ENCODE assay signal across 12 mouse cellular contexts in the genomic region with DNA sequence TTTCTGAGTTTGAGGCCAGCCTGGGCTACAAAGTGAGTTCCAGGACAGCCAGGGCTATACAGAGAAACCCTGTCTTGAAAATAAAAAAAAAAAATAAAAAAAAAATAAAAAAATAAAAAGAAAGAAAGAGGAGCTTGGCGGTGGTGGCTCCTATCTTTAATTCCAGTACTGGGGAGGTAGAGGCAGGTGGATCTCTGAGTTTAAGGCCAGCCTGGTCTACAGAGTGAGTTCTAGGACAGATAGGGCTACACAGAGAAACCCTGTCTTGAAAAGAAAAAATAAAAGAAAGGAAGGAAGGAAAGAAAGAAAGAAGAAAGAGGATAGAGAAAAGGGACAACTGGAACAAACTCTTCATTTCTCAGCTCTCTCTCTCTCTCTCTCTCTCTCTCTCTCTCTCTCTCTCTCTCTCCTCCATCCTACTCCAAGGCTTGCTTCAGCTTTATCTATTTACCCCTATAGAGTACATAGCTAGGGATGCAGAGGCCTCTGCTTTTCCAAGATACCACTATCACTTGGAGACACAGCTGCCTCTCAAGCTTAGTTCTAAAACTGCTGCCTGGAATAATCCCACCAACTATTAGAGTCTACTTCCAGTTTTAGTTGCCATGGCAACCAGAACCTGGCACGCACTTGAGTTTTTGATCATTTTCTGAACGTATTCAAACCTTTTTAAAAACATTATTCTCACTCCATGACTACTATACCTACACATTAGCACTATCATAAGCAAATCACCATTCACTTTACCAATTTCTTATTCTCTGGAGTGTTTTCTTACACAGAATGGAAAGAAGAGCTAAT.
A peak's percentile ranks its signal among the peaks of the same experiment; 100 is the strongest.
DNase-seq lines count a peak whose midpoint lies in the region; ATAC-seq and TF ChIP-seq lines count a peak whose summit lies in the region.
"Had no signal": no experiment of that assay in that cellular context is flagged by ENCODE, and none has a peak within 500 bp of the region (broad histone marks: within the 10 kb centered on the region; RNA-seq: fewer than 3 reads in every experiment).

No protein-coding gene starts in this region.

- no peaks in the 10 kb centered on the region for H3K4me1 ChIP-seq in hindbrain, embryonic 14.5 days (replicated peaks; ENCODE audit: control insufficient read depth, insufficient read depth, low read length)
- H3K4me1 ChIP-seq in hindbrain, embryonic 10.5 days (replicated peaks), result no peaks in the 10 kb centered on the region
- peaks cover 0 to 3% of the 10 kb centered on the region in 2 experiments; a peak in 1 of 4 replicates for H3K4me1 ChIP-seq in MEL (ENCODE audit: control insufficient read depth in 1 of 2, insufficient read depth in 2 of 2, low read length in 2 of 2)
- H3K4me1 ChIP-seq in liver, embryonic 13.5 days (replicated peaks), result peaks cover 41% of the 10 kb centered on the region
- no peaks in the 10 kb centered on the region for H3K4me1 ChIP-seq in heart, embryonic 10.5 days
- no peaks in the 10 kb centered on the region for H3K4me1 ChIP-seq in heart, embryonic 12.5 days (replicated peaks)

- no peaks in the 10 kb centered on the region for H3K9me3 ChIP-seq in hindbrain, embryonic 14.5 days (ENCODE audit: control insufficient read depth, low read length)
- no peaks in the 10 kb centered on the region for H3K9me3 ChIP-seq in hindbrain, embryonic 10.5 days
- no peaks in the 10 kb centered on the region for H3K9me3 ChIP-seq in MEL (replicated peaks; ENCODE audit: insufficient read depth, low read length)
- no peaks in the 10 kb centered on the region for H3K9me3 ChIP-seq in liver, embryonic 13.5 days (replicated peaks)
- no peaks in the 10 kb centered on the region for H3K9me3 ChIP-seq in heart, embryonic 10.5 days
- H3K9me3 ChIP-seq in heart, embryonic 12.5 days (replicated peaks), result no peaks in the 10 kb centered on the region

- WGBS in hindbrain, embryonic 14.5 days, result 70% methylated on average over 3 of the region's 3 CpGs
- 88% methylated on average over 3 of the region's 3 CpGs for WGBS in hindbrain, embryonic 10.5 days
- WGBS in liver, embryonic 13.5 days (ENCODE audit: insufficient replicate concordance), result 51% methylated on average over 3 of the region's 3 CpGs
- WGBS in heart, embryonic 10.5 days, result 87% methylated on average over 3 of the region's 3 CpGs
- 75% methylated on average over 3 of the region's 3 CpGs for WGBS in heart, embryonic 12.5 days

- peak; percentile 35 for DNase-seq in hindbrain, embryonic 14.5 days (ENCODE audit: low spot score)
- no peak for DNase-seq in hindbrain, embryonic 10.5 days (ENCODE audit: low spot score)
- DNase-seq in MEL (ENCODE audit: low read depth, low spot score), result peak; percentile 68
- peak; percentile 84 for DNase-seq in c-Kit-positive CD71-positive TER-119-positive erythroid progenitor cells, embryonic 14.5 days (ENCODE audit: low spot score)
- DNase-seq in liver, embryonic 13.5 days, result peak; percentile 61
- no peak for DNase-seq in heart, embryonic 10.5 days (ENCODE audit: low spot score)
- DNase-seq in spleen, postnatal 14 days (ENCODE audit: low spot score in 2 of 2), result no peak
- DNase-seq: cerebellum, postnatal 36 days; heart, adult 11 months; lung, adult 18-20 months had no signal

- TF ChIP-seq CTCF in MEL (IDR thresholded peaks at IDR 0.05 in 2 of 3, conservative IDR thresholded peaks at IDR 0.05 in 1 of 3; ENCODE audit: control insufficient read depth in 1 of 3, insufficient read depth in 1 of 3, low read depth in 2 of 3, low read length in 3 of 3, poor library complexity in 1 of 3, severe bottlenecking in 1 of 3), result no peak

- no peak for TF ChIP-seq RAD21 in MEL (IDR thresholded peaks at IDR 0.05; ENCODE audit: low read depth, low read length)

- H3K79me2 ChIP-seq in MEL (ENCODE audit: control insufficient read depth, insufficient read depth, low read length, poor library complexity), result no peaks in the 10 kb centered on the region

- TF ChIP-seq POLR2A in MEL (IDR thresholded peaks at IDR 0.05; ENCODE audit: control insufficient read depth in 1 of 2, insufficient read depth in 1 of 2, low read depth in 1 of 2, low read length in 2 of 2, poor library complexity in 1 of 2), result no peak

- H3K27ac ChIP-seq in hindbrain, embryonic 14.5 days, result no peak overlapping the region
- H3K27ac ChIP-seq in hindbrain, embryonic 10.5 days, result no peak overlapping the region
- no peak overlapping the region for H3K27ac ChIP-seq in MEL (ENCODE audit: control insufficient read depth, low read depth, low read length)
- H3K27ac ChIP-seq in liver, embryonic 13.5 days, result peak overlapping the region; percentile 67
- no peak overlapping the region for H3K27ac ChIP-seq in heart, embryonic 10.5 days
- H3K27ac ChIP-seq in heart, embryonic 12.5 days (ENCODE audit: poor library complexity, severe bottlenecking), result no peak overlapping the region

- H3K36me3 ChIP-seq in hindbrain, embryonic 14.5 days (replicated peaks; ENCODE audit: control insufficient read depth, insufficient read depth), result peaks cover 11% of the 10 kb centered on the region; the same call in 1 of the 2 replicates
- peaks cover 21% of the 10 kb centered on the region for H3K36me3 ChIP-seq in hindbrain, embryonic 10.5 days
- H3K36me3 ChIP-seq in MEL (ENCODE audit: control insufficient read depth in 1 of 2, insufficient read depth in 2 of 2, low read length in 2 of 2), result peaks cover 0 to 2% of the 10 kb centered on the region in 2 experiments; a peak in 1 of 4 replicates
- H3K36me3 ChIP-seq in liver, embryonic 13.5 days, result no peaks in the 10 kb centered on the region
- H3K36me3 ChIP-seq in heart, embryonic 10.5 days, result no peaks in the 10 kb centered on the region
- peaks cover 3% of the 10 kb centered on the region; the same call in 1 of the 2 replicates for H3K36me3 ChIP-seq in heart, embryonic 12.5 days

- no peak overlapping the region for H3K4me3 ChIP-seq in hindbrain, embryonic 14.5 days (replicated peaks; ENCODE audit: low read length)
- H3K4me3 ChIP-seq in hindbrain, embryonic 10.5 days, result no peak overlapping the region
- H3K4me3 ChIP-seq in MEL (ENCODE audit: control insufficient read depth in 1 of 2, insufficient read depth in 1 of 2, low read depth in 2 of 2, low read length in 2 of 2), result no peak overlapping the region
- H3K4me3 ChIP-seq in liver, embryonic 13.5 days (replicated peaks), result no peak overlapping the region
- no peak overlapping the region for H3K4me3 ChIP-seq in heart, embryonic 10.5 days
- no peak overlapping the region for H3K4me3 ChIP-seq in heart, embryonic 12.5 days

- ATAC-seq in hindbrain, embryonic 14.5 days (ENCODE audit: low FRiP score), result no peak
- ATAC-seq in liver, embryonic 13.5 days (ENCODE audit: low read depth), result peak; percentile 99
- no peak for ATAC-seq in heart, embryonic 12.5 days (ENCODE audit: insufficient number of reproducible peaks, low FRiP score)
- ATAC-seq: inflammation-experienced regulatory T-cells, adult 6 months had no signal

- TF ChIP-seq EP300 in MEL (IDR thresholded peaks at IDR 0.05; ENCODE audit: low read depth in 1 of 2, low read length in 2 of 2), result peak; percentile 60 to 61; a peak in 3 of 4 replicates

- no peak overlapping the region for H3K9ac ChIP-seq in hindbrain, embryonic 14.5 days
- H3K9ac ChIP-seq in MEL (ENCODE audit: control insufficient read depth, low read depth, low read length, poor library complexity, severe bottlenecking), result no peak overlapping the region
- H3K9ac ChIP-seq in liver, embryonic 13.5 days, result no peak overlapping the region
- no peak overlapping the region for H3K9ac ChIP-seq in heart, embryonic 12.5 days

- H3K4me2 ChIP-seq in hindbrain, embryonic 14.5 days (replicated peaks), result no peak overlapping the region
- H3K4me2 ChIP-seq in liver, embryonic 13.5 days, result peak overlapping the region; percentile 0; the same call in 1 of the 2 replicates
- H3K4me2 ChIP-seq in heart, embryonic 12.5 days, result no peak overlapping the region

- no peaks in the 10 kb centered on the region for H3K27me3 ChIP-seq in hindbrain, embryonic 14.5 days (ENCODE audit: control insufficient read depth, insufficient read depth, low read length)
- no peaks in the 10 kb centered on the region for H3K27me3 ChIP-seq in hindbrain, embryonic 10.5 days (ENCODE audit: insufficient read depth, poor library complexity, severe bottlenecking)
- H3K27me3 ChIP-seq in MEL (ENCODE audit: control insufficient read depth in 1 of 2, insufficient read depth in 2 of 2, low read length in 2 of 2), result no peaks in the 10 kb centered on the region
- no peaks in the 10 kb centered on the region for H3K27me3 ChIP-seq in liver, embryonic 13.5 days
- H3K27me3 ChIP-seq in heart, embryonic 10.5 days (ENCODE audit: insufficient read depth, poor library complexity, severe bottlenecking), result no peaks in the 10 kb centered on the region
- H3K27me3 ChIP-seq in heart, embryonic 12.5 days (replicated peaks), result no peaks in the 10 kb centered on the region

TF ChIP-seq in MEL, 35 proteins besides CTCF, POLR2A, EP300 and RAD21:
- TF ChIP-seq NELFE (IDR thresholded peaks at IDR 0.05; ENCODE audit: low read depth, low read length) (peak; percentile 14; the same call in 1 of the 2 replicates), SMC3 (IDR thresholded peaks at IDR 0.05; ENCODE audit: low read depth, low read length) (no peak), JUND (IDR thresholded peaks at IDR 0.05; ENCODE audit: low read depth, low read length) (peak; percentile 92), ZKSCAN1 (IDR thresholded peaks at IDR 0.05; ENCODE audit: low read depth, low read length) (no peak), TCF12 (IDR thresholded peaks at IDR 0.05; ENCODE audit: low read depth, low read length) (peak; percentile 65; the same call in 1 of the 2 replicates), ETS1 (IDR thresholded peaks at IDR 0.05; ENCODE audit: low read depth, low read length) (0 out of 2 replicates have a peak, but pooled peaks have one; percentile 15), RCOR1 (IDR thresholded peaks at IDR 0.05; ENCODE audit: low read depth, low read length) (peak; percentile 9; the same call in 1 of the 2 replicates), MXI1 (IDR thresholded peaks at IDR 0.05; ENCODE audit: low read depth, low read length) (no peak), GATA1 (IDR thresholded peaks at IDR 0.05; ENCODE audit: low read depth, low read length) (peak; percentile 60), ZMIZ1 (IDR thresholded peaks at IDR 0.05; ENCODE audit: low read depth, low read length) (no peak), MAFK (IDR thresholded peaks at IDR 0.05; ENCODE audit: borderline replicate concordance, low read depth, low read length) (no peak), ELF1 (IDR thresholded peaks at IDR 0.05; ENCODE audit: low read depth, low read length) (no peak), KAT2A (conservative IDR thresholded peaks at IDR 0.05; ENCODE audit: low read depth, low read length) (no peak), TAL1 (IDR thresholded peaks at IDR 0.05; ENCODE audit: low read length) (peak; percentile 74)

Comparison
In these comparisons a context has a peak if more than half of its experiments do, and no peak if none do; other contexts are left out.
1. DNase-seq: peak in hindbrain, embryonic 14.5 days (single experiment), MEL (single experiment), c-Kit-positive CD71-positive TER-119-positive erythroid progenitor cells, embryonic 14.5 days (single experiment) and liver, embryonic 13.5 days (single experiment); none in hindbrain, embryonic 10.5 days (single experiment), heart, embryonic 10.5 days (single experiment) and spleen, postnatal 14 days (0 of 2).